Mouse (Mus musculus) heart, embryonic 11.5 days (tissue): ENCODE measurements around the gene Cdc42ep3. TPM values are rescaled to one million over a fixed set of nuclear protein-coding genes. Genes with fewer than 3 reads are reported as not detected.

ENCODE experiments used
- ATAC-seq: fragments of 200-750 bp; cut with Nextera tagmentation; replicated peaks from 2 replicates; pipeline ENCODE4 v1.8.0; 2017; ENCODE audit warnings: moderate library complexity; ENCODE audit not compliant: insufficient number of reproducible peaks, low FRiP score, low TSS enrichment
- H3K27ac ChIP-seq: fragments of 300-500 bp; sonication (generic); 2 replicates; pipeline ENCODE4 v1.5.1; 2014; ENCODE audit warnings: mild to moderate bottlenecking, low read depth, low read length
- H3K27me3 ChIP-seq: fragments of 300-500 bp; sonication (generic); 2 replicates; pipeline ENCODE4 v1.6.1; 2014; ENCODE audit warnings: mild to moderate bottlenecking, low read length, mixed read lengths; ENCODE audit not compliant: control insufficient read depth, insufficient read depth
- H3K36me3 ChIP-seq: fragments of 300-500 bp; sonication (generic); 2 replicates; pipeline ENCODE4 v1.6.1; 2014; ENCODE audit warnings: mild to moderate bottlenecking, low read length, moderate library complexity, mixed read lengths; ENCODE audit not compliant: control insufficient read depth, insufficient read depth
- H3K4me1 ChIP-seq: fragments of 300-500 bp; sonication (generic); 2 replicates; pipeline ENCODE4 v1.6.1; 2014; ENCODE audit warnings: low read length; ENCODE audit not compliant: control insufficient read depth, insufficient read depth
- H3K4me2 ChIP-seq: fragments of 300-500 bp; sonication (generic); 2 replicates; pipeline ENCODE4 v1.6.1; 2014; ENCODE audit warnings: mild to moderate bottlenecking, moderate library complexity
- H3K4me3 ChIP-seq: fragments of 300-500 bp; sonication (generic); 2 replicates; pipeline ENCODE4 v1.5.1; 2014; ENCODE audit warnings: low read depth, low read length
- H3K9ac ChIP-seq: fragments of 300-500 bp; sonication (generic); 2 replicates; pipeline ENCODE4 v1.6.1; 2014; ENCODE audit warnings: mild to moderate bottlenecking, low read depth, low read length, moderate library complexity
- H3K9me3 ChIP-seq: fragments of 300-500 bp; sonication (generic); replicated peaks from 2 replicates; pipeline ENCODE4 v1.6.1; 2016; ENCODE audit warnings: low read length; ENCODE audit not compliant: control insufficient read depth
- WGBS: fragments of 180-500 bp; shearing (Covaris S2); extraction: QIAGEN DNeasy Blood & Tissue Kit; methylation state at CpG from one replicate; pipeline ENCODE4 v1.1.7; 2014; ENCODE audit not compliant: insufficient replicate concordance; 5-methylcytosine and 5-hydroxymethylcytosine counted together
- polyA plus RNA-seq: library from polyadenylated mRNA; unstranded; fragments of >200 nt; fragmentation: Nextera tagmentation; extraction: Ambion mirVana; gene quantifications from 2 replicates; pipeline ENCODE4 v1.2.1, GENCODE M21; 2014

Gene Cdc42ep3
- polyA plus RNA-seq, 1 experiment from 2014 or later = 35.0 TPM

GRCm38 (mm10) chr17:79334701-79335100 lies 20.2 kb downstream of the Cdc42ep3 start:
- no peak overlapping the region for H3K4me3 ChIP-seq
- no peak overlapping the region for H3K9ac ChIP-seq
- 85% methylated on average over 11 of the region's 11 CpGs for WGBS
- H3K4me1 ChIP-seq = peaks cover 18% of the 10 kb centered on the region
- 0 out of 2 replicates have a peak, but pooled peaks cover 2% of the 10 kb centered on the region for H3K36me3 ChIP-seq
- H3K27me3 ChIP-seq = no peaks in the 10 kb centered on the region
- no peak for ATAC-seq
- H3K27ac ChIP-seq = no peak overlapping the region
- H3K9me3 ChIP-seq = no peaks in the 10 kb centered on the region
- H3K4me2 ChIP-seq = no peak overlapping the region

GRCm38 (mm10) chr17:79333650-79334049 lies 21.2 kb downstream of the Cdc42ep3 start:
- peaks cover 8% of the 10 kb centered on the region for H3K4me1 ChIP-seq
- no peak overlapping the region for H3K4me3 ChIP-seq
- no peak overlapping the region for H3K27ac ChIP-seq
- H3K9ac ChIP-seq = no peak overlapping the region
- H3K9me3 ChIP-seq = no peaks in the 10 kb centered on the region
- 0 out of 2 replicates have a peak, but pooled peaks have one; percentile 63 for ATAC-seq
- 62% methylated on average over 9 of the region's 9 CpGs for WGBS
- 0 out of 2 replicates have a peak, but pooled peaks cover 2% of the 10 kb centered on the region for H3K36me3 ChIP-seq
- H3K27me3 ChIP-seq = no peaks in the 10 kb centered on the region
- H3K4me2 ChIP-seq = no peak overlapping the region

- Histone ChIP-seq H3K9ac (no peak overlapping the region), H3K4me1 (peaks cover under 1% of the 10 kb centered on the region; the same call in 1 of the 2 replicates), H3K9me3 (no peaks in the 10 kb centered on the region), H3K4me3 (no peak overlapping the region), H3K27ac (no peak overlapping the region), H3K4me2 (no peak overlapping the region), H3K36me3 (0 out of 2 replicates have a peak, but pooled peaks cover 2% of the 10 kb centered on the region), H3K27me3 (no peaks in the 10 kb centered on the region)
- no peak for ATAC-seq
- WGBS = 80% methylated on average over 3 of the region's 3 CpGs
Measured at GRCm38 (mm10) chr17:79332864-79333263, 22.0 kb downstream of the Cdc42ep3 start.

- H3K36me3 ChIP-seq = 0 out of 2 replicates have a peak, but pooled peaks cover 2% of the 10 kb centered on the region
- 95% methylated on average over 2 of the region's 2 CpGs for WGBS
- ATAC-seq = no peak
- no peak overlapping the region for H3K4me3 ChIP-seq
- H3K9me3 ChIP-seq = no peaks in the 10 kb centered on the region
- no peak overlapping the region for H3K9ac ChIP-seq
- no peak overlapping the region for H3K27ac ChIP-seq
- H3K4me1 ChIP-seq = no peaks in the 10 kb centered on the region
- H3K27me3 ChIP-seq = no peaks in the 10 kb centered on the region
- H3K4me2 ChIP-seq = no peak overlapping the region
Measured at GRCm38 (mm10) chr17:79330397-79330796, 24.5 kb downstream of the Cdc42ep3 start.

GRCm38 (mm10) chr17:79326868-79327376 lies 28.0 kb downstream of the Cdc42ep3 start:
- Histone ChIP-seq H3K4me3 (no peak overlapping the region), H3K27me3 (no peaks in the 10 kb centered on the region), H3K27ac (no peak overlapping the region), H3K9ac (no peak overlapping the region), H3K36me3 (no peaks in the 10 kb centered on the region), H3K4me2 (no peak overlapping the region), H3K9me3 (no peaks in the 10 kb centered on the region), H3K4me1 (no peaks in the 10 kb centered on the region)
- no peak for ATAC-seq
- WGBS = 84% methylated on average over 4 of the region's 4 CpGs

- Histone ChIP-seq H3K27ac (no peak overlapping the region), H3K4me2 (no peak overlapping the region)
Measured at GRCm38 (mm10) chr17:79317085-79317751, 37.7 kb downstream of the Cdc42ep3 start.

GRCm38 (mm10) chr17:79315415-79316094 lies 39.3 kb downstream of the Cdc42ep3 start:
- H3K9me3 ChIP-seq = no peaks in the 10 kb centered on the region
- WGBS = 82% methylated on average over 4 of the region's 4 CpGs
- H3K36me3 ChIP-seq = no peaks in the 10 kb centered on the region
- H3K4me3 ChIP-seq = no peak overlapping the region
- H3K4me1 ChIP-seq = no peaks in the 10 kb centered on the region
- no peak overlapping the region for H3K27ac ChIP-seq
- ATAC-seq = no peak
- H3K9ac ChIP-seq = no peak overlapping the region
- no peaks in the 10 kb centered on the region for H3K27me3 ChIP-seq
- H3K4me2 ChIP-seq = no peak overlapping the region

More at GRCm38 (mm10) chr17:79317085-79317751, 37.7 kb downstream of the Cdc42ep3 start:
- no peaks in the 10 kb centered on the region for H3K4me1 ChIP-seq
- H3K36me3 ChIP-seq = no peaks in the 10 kb centered on the region
- no peak overlapping the region for H3K9ac ChIP-seq
- H3K4me3 ChIP-seq = no peak overlapping the region
- 60% methylated on average over 12 of the region's 12 CpGs for WGBS
- ATAC-seq = no peak
- H3K27me3 ChIP-seq = no peaks in the 10 kb centered on the region
- H3K9me3 ChIP-seq = no peaks in the 10 kb centered on the region

GRCm38 (mm10) chr17:79310465-79310864 lies 44.4 kb downstream of the Cdc42ep3 start:
- WGBS = 85% methylated on average over 1 of the region's 1 CpGs
- H3K9me3 ChIP-seq = no peaks in the 10 kb centered on the region

More at GRCm38 (mm10) chr17:79310465-79310864, 44.4 kb downstream of the Cdc42ep3 start:
- H3K4me2 ChIP-seq = no peak overlapping the region
- no peak overlapping the region for H3K27ac ChIP-seq
- H3K4me3 ChIP-seq = no peak overlapping the region
- no peak for ATAC-seq
- no peaks in the 10 kb centered on the region for H3K27me3 ChIP-seq
- H3K9ac ChIP-seq = no peak overlapping the region
- no peaks in the 10 kb centered on the region for H3K4me1 ChIP-seq
- no peaks in the 10 kb centered on the region for H3K36me3 ChIP-seq
